Mouse (Mus musculus): ENCODE measurements around the gene Cyp2c69.
"Not testable (repeated sequence)": the region's sequence is repeated elsewhere in the genome, so short reads cannot be mapped to it uniquely, and the experiment has no call there.

Cyp2c69 gene

DNA sequence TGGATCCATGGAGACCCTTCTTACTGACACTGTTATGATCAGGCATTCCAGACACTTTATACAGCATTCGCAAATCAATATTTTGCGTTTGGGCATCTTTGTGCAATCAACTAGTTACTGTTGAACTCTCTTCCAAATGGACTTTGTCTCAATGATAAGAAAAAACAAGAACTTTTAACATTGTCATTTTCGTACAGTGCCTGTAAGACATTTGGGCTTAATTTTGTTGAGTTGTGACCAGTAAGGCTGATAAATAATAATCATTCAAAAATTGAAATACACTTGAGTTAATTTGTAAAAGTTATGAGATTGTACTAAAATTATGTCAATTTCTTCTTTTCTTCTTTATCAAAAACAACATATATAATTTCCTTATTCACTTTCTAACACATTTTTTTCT lies at the start of gene Cyp2c69:
Gene Cyp2c69, minus strand, starts transcription at position 101 of the 400 bp plus-strand sequence.
- DNase-seq (ENCODE audit: low spot score in 2 of 2), result not testable (repeated sequence)

DNA sequence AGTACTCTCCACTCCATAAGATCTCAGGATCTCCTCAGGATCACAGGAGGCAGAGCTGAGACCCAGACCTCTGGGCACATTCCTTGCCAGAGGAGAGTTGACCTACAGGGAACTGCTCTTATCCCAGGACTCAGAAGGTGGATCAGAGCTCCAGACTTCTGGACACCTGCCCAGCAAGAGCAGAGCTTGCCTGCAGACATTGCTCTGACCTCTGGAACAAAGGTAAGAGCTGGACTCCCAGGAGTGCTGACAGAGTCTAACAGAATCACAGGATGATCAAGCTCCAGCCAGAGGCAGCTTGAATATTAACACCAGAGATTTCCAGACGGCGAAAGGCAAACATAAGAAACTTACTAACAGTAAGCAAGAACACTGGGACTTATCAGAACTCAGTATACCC lies 48.8 kb upstream of the Cyp2c69 start:
- DNase-seq (ENCODE audit: low spot score in 2 of 2), result no peak

DNA sequence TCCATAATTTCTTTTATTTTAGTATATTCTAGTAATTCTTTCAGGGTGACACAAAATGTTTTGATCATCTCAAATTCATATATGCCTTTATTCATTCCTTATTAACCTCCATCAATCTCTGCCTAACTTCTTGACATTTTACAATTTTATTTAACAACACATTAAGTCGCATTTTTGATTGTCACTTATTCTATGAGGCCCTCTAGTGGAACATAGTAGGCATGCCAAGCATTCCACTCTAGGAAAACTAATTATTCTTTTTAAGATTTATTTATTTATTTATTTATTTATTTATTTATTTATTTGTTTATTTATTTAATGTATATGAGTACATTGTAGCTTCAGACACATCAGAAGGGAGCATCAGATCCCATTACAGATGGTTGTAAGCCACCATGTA lies 43.4 kb upstream of the Cyp2c69 start:
- no peak for DNase-seq (ENCODE audit: low spot score in 2 of 2)

DNA sequence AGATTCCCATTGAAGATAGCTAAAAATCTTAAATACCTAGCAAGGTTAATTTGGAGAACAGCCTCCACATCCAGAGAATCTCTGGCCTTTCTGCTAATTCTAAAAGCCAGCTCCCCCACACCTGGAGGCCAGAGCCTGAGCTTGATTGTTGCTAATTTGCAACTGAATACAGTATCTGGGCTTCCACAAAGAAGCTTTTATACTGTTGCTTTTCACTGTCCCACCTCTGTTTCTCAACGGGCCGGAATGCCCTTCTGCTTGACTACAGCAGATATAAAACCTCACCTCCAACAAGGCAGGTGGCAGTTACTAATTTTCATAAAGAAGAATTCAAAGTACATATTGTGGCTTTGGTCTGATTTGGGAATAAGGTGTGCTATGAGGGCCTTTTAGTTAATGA lies 15.1 kb upstream of the Cyp2c69 start:
- DNase-seq (ENCODE audit: low spot score in 2 of 2), result no peak

DNA sequence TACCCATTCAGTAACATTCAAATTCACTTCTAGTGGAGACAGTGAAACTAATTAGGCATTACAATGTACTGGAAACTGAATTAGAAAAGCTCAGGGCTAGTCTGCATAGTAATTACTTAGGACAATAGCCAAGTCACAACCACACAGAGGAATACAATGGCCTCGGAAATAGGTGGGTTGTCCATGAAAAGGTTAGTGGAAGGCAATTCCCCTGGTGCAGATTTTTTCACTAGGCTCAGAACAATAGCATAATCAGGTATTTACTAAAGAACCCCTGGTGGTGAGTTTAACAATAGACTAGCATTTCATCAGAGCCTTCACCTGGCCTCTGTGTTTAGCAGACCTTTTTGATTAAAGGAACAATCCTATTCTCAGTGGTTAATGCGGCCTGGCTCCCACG lies 3.5 kb upstream of the Cyp2c69 start:
- not testable (repeated sequence) for DNase-seq (ENCODE audit: low spot score in 2 of 2)

DNA sequence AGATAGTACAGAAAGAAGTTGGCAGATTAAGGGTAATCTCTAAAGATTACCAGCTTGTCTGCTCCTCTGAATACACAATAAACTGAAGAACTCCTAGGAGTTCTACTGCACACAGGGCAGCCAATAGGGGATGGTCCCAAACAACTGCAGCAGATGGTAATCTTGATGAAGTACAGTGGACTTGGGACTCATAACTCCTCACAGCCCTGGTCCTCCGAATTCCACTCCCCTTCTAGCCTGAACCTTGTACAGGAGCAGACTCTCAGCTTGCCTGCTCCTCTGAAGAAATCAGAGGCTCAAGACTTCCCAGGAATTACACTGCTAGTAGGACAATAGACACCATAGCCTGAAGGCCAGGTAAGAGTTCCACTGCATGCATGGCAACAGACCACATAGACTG lies 20.5 kb downstream of the Cyp2c69 start:
- no peak for DNase-seq (ENCODE audit: low spot score in 2 of 2)

DNA sequence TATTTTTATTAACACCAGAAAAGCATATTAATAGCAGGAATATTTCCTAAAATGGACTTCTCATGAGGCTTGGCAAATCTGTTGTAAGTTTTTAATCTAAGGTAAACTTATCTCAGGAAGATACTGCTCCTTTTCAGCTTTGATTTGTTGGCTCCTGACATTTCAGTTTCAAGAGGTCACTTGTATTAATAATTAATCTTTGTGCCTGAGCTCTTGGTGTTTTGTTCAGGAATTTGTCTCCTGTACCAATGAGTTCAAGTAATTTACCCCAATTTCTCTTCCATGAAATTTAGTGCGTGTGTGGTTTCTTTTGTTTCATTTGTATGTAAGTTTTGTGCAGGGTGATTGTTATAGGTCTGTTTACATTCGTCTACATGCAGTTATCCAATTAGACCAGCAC lies 65.7 kb downstream of the Cyp2c69 start:
- DNase-seq (ENCODE audit: low spot score in 2 of 2), result not testable (repeated sequence)

DNA sequence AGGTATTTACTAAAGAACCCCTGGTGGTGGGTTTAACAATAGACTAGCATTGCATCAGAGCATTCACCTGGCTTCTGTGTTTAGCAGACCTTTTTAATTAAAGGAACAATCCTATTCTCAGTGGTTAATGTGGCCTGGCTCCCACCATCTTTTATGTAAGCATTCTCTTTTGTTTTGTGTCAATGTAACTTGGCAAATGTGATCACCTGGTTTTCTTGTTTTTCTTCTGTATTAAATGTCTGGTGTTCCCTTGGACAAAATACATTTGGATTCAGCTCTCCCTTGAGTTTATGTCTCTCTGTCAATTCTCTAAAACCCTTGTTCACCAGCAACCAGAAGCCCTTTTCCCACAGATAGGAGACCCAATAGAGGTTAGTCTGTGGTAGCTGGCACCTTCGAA lies 70.2 kb downstream of the Cyp2c69 start:
- not testable (repeated sequence) for DNase-seq (ENCODE audit: low spot score in 2 of 2)

DNA sequence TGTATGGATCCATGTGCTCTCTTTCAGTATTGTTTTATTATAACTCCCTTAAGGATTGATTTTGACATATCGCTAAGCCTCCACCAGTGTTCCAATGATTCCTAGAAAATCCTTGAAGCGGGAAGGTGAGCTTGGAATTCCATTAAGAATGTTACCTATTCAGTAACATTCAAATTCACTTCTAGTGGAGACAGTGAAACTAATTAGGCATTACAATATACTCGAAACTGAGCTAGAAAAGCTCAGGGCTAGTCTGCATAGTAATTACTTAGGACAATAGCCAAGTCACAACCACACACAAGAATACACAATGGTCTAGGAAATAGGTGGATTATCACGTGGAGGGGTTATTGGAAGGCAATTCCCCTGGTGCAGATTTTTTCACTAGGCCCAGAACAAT lies 70.6 kb downstream of the Cyp2c69 start:
- DNase-seq (ENCODE audit: low spot score in 2 of 2), result not testable (repeated sequence)

DNA sequence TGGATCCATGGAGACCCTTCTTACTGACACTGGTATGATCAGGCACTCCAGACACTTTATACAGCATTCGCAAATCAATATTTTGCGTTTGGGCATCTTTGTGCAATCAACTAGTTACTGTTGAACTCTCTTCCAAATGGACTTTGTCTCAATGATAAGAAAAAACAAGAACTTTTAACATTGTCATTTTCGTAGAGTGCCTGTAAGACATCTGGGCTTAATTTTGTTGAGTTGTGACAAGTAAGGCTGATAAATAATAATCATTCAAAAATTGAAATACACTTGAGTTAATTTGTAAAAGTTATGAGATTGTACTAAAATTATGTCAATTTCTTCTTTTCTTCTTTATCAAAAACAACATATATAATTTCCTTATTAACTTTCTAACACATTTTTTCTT lies 73.9 kb downstream of the Cyp2c69 start, which contains the start of gene Cyp2c40:
Gene Cyp2c40, minus strand, starts transcription at position 101 of the 400 bp plus-strand sequence.
- DNase-seq (ENCODE audit: low spot score in 2 of 2), result not testable (repeated sequence)

Measured in spleen, postnatal 14 days (tissue).